Mouse (Mus musculus) adrenal gland, postnatal 14 days (tissue): Measurements from ENCODE around the gene Batf2. TPM values are rescaled to one million over a fixed set of nuclear protein-coding genes. Genes with fewer than 3 reads are reported as not detected.
"Not testable (repeated sequence)": the region's sequence is repeated elsewhere in the genome, so short reads cannot be mapped to it uniquely, and the experiment has no call there.

Experiments used
- DNase-seq: peaks from one replicate; pipeline ENCODE4 v3.0.0; 2021; ENCODE audit warnings: mixed read lengths
- long read RNA-seq, 2 experiments: library from polyadenylated mRNA; stranded (forward); transcript quantifications; one replicate each; pipeline ENCODE4 v2.0.0; 2021
- total RNA-seq: library from RNA; stranded (reverse); gene quantifications from 2 replicates; pipeline ENCODE4 v1.2.3, GENCODE M21; 2021

Batf2 gene
- total RNA-seq = 0.52 and 1.5 TPM in 2 replicates
- long read RNA-seq, experiment 1, partial matches to known transcripts = 0 of 1 reads
- long read RNA-seq, experiment 1, other reads (novel, unspliced or antisense) = 1 of 1 reads
- long read RNA-seq, experiment 2 = 0 reads

- peak; percentile 95 for DNase-seq
Observed at GRCm38 (mm10) chr19:6140678-6141393, at the start of gene Batf2. Gene Batf2, plus strand, starts transcription at chr19:6140983.

- no peak for DNase-seq
Observed at GRCm38 (mm10) chr19:6094119-6094518, 46.7 kb upstream of the Batf2 start, which contains the start of gene AC131692.1. Gene AC131692.1, plus strand, starts transcription at chr19:6094419.

- DNase-seq = peak; percentile 45
Observed at GRCm38 (mm10) chr19:6097847-6098246, 42.9 kb upstream of the Batf2 start.

- no peak for DNase-seq
Observed at GRCm38 (mm10) chr19:6101186-6101585, 39.6 kb upstream of the Batf2 start.

GRCm38 (mm10) chr19:6102169-6102853 is 38.5 kb upstream of the Batf2 start:
- no peak for DNase-seq

- DNase-seq = no peak
Observed at GRCm38 (mm10) chr19:6104476-6104875, 36.3 kb upstream of the Batf2 start.

- DNase-seq = no peak
Observed at GRCm38 (mm10) chr19:6105586-6105985, 35.2 kb upstream of the Batf2 start, which contains the start of gene Naaladl1. Gene Naaladl1, plus strand, starts transcription at chr19:6105782.

GRCm38 (mm10) chr19:6113116-6113515 is 27.7 kb upstream of the Batf2 start:
- DNase-seq = no peak

GRCm38 (mm10) chr19:6116113-6116850 is 24.5 kb upstream of the Batf2 start:
- DNase-seq = peak; percentile 74

- DNase-seq = no peak
Observed at GRCm38 (mm10) chr19:6117346-6117985, 23.3 kb upstream of the Batf2 start.

- peak; percentile 92 for DNase-seq
Observed at GRCm38 (mm10) chr19:6117986-6118676, 22.7 kb upstream of the Batf2 start, which contains the start of gene Sac3d1. Gene Sac3d1, minus strand, starts transcription at chr19:6118650.

- no peak for DNase-seq
Observed at GRCm38 (mm10) chr19:6118677-6119185, 22.1 kb upstream of the Batf2 start.

- DNase-seq = no peak
Observed at GRCm38 (mm10) chr19:6121761-6122160, 19.0 kb upstream of the Batf2 start.

- no peak for DNase-seq
Observed at GRCm38 (mm10) chr19:6123330-6123729, 17.5 kb upstream of the Batf2 start.

- DNase-seq = no peak
Observed at GRCm38 (mm10) chr19:6124898-6125297, 15.9 kb upstream of the Batf2 start.

GRCm38 (mm10) chr19:6126289-6126688 is 14.5 kb upstream of the Batf2 start:
- DNase-seq = peak; percentile 64

GRCm38 (mm10) chr19:6126789-6127580 is 13.8 kb upstream of the Batf2 start:
- no peak for DNase-seq

- peak; percentile 97 for DNase-seq
Observed at GRCm38 (mm10) chr19:6127760-6128341, 12.9 kb upstream of the Batf2 start, which contains the start of gene Snx15. Gene Snx15, minus strand, starts transcription at chr19:6128304.

GRCm38 (mm10) chr19:6130414-6131128 is 10.2 kb upstream of the Batf2 start:
- not testable (repeated sequence) for DNase-seq
